9 mouse cellular contexts compared by ENCODE assay signal in the genomic region with DNA sequence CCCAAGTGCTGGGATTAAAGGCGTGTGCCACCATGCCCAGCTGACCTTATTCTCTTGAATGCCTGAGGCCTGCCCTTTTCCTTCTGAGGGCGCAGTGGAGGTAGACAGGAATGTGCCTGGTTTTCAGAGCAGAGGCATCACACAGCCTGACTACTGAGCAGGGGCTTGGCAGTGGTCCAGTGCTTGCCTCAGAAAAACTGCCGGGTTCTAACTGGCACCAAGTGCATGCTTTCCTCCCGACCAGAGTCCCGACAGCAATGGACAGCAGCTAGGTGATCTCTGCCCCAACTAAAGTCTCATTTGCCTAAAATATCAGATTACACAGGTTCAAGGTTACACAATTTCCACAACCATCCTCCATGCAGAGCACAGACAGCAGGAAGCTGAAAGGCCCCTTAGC. TPM values are rescaled to one million over a fixed set of nuclear protein-coding genes. Genes with fewer than 3 reads are reported as not detected.
DNase-seq lines count a peak whose midpoint lies in the region; ATAC-seq and TF ChIP-seq lines count a peak whose summit lies in the region.
"Had no signal": no experiment of that assay in that cellular context is flagged by ENCODE, and none has a peak within 500 bp of the region (broad histone marks: within the 10 kb centered on the region; RNA-seq: fewer than 3 reads in every experiment).

No protein-coding gene starts in this region.

- peaks cover 16% of the 10 kb centered on the region for H3K4me1 ChIP-seq in liver, postnatal 0 days (ENCODE audit: insufficient read depth)
- H3K4me1 ChIP-seq: embryonic facial prominence, embryonic 15.5 days; limb, embryonic 13.5 days had no signal

- TF ChIP-seq CTCF in liver, postnatal 0 days (IDR thresholded peaks at IDR 0.05; ENCODE audit: low read depth): no peak

- H3K9me3 ChIP-seq in liver, postnatal 0 days (ENCODE audit: low read length): no peaks in the 10 kb centered on the region
- H3K9me3 ChIP-seq: embryonic facial prominence, embryonic 15.5 days; limb, embryonic 13.5 days had no signal

- H3K27me3 ChIP-seq in liver, postnatal 0 days (ENCODE audit: insufficient read depth, low read length): no peaks in the 10 kb centered on the region
- H3K27me3 ChIP-seq: embryonic facial prominence, embryonic 15.5 days; limb, embryonic 13.5 days had no signal

- H3K4me2 ChIP-seq in liver, postnatal 0 days (ENCODE audit: low read depth, low read length): no peak overlapping the region
- H3K4me2 ChIP-seq: embryonic facial prominence, embryonic 15.5 days; limb, embryonic 13.5 days had no signal

- H3K27ac ChIP-seq in liver, postnatal 0 days (ENCODE audit: low read depth): peak overlapping the region; percentile 26
- H3K27ac ChIP-seq: embryonic facial prominence, embryonic 15.5 days; limb, embryonic 13.5 days had no signal

- 48% methylated on average over 5 of the region's 5 CpGs for WGBS in liver, postnatal 0 days (ENCODE audit: insufficient replicate concordance)

- no peak overlapping the region for H3K4me3 ChIP-seq in liver, postnatal 0 days (ENCODE audit: low read depth, low read length)
- H3K4me3 ChIP-seq: embryonic facial prominence, embryonic 15.5 days; limb, embryonic 13.5 days had no signal

- no peak for TF ChIP-seq EP300 in liver, postnatal 0 days (IDR thresholded peaks at IDR 0.05; ENCODE audit: low read depth)

- DNase-seq in layer of hippocampus, adult 11-12 months (ENCODE audit: low spot score): peak; percentile 38
- DNase-seq in layer of hippocampus, adult 9-10 months (ENCODE audit: low spot score): no peak
- DNase-seq in adrenal gland, postnatal 25 days: peak; percentile 65
- DNase-seq in kidney, adult 9 months: peak; percentile 67
- DNase-seq in liver, postnatal 0 days: peak; percentile 69
- DNase-seq in spleen, postnatal 4 days (ENCODE audit: low spot score in 2 of 2): no peak

- peaks cover 8% of the 10 kb centered on the region; the same call in 1 of the 2 replicates for H3K36me3 ChIP-seq in liver, postnatal 0 days (replicated peaks; ENCODE audit: insufficient read depth, low read length)

- H3K9ac ChIP-seq in liver, postnatal 0 days (replicated peaks): no peak overlapping the region
- H3K9ac ChIP-seq: embryonic facial prominence, embryonic 15.5 days; limb, embryonic 13.5 days had no signal

- ATAC-seq in liver, postnatal 0 days: peak; percentile 72
- no peak for ATAC-seq in erythroid progenitor cell, adult 5-6 weeks (replicated peaks; ENCODE audit: low FRiP score, poor library complexity, severe bottlenecking)

RNA-seq across cellular contexts. Expression of gene Mrto4, which starts 8.7 kb away (rescaled TPM):
- 61.4 and 68.9 TPM in 2 replicates for total RNA-seq in adrenal gland, postnatal 25 days (2021)
- 46.2 and 46.7 TPM in 2 replicates for polyA plus RNA-seq in liver, postnatal 0 days (2015; fragmentation: Nextera tagmentation; extraction: Ambion mirVana)
- total RNA-seq in erythroid progenitor cell, adult 5-6 weeks (2015; ENCODE audit: low replicate concordance): 29.2 and 30.6 TPM in 2 replicates
- 9.9 and 11.1 TPM in 2 replicates for total RNA-seq in erythroid progenitor cell, adult 5-6 weeks (2017; ENCODE audit: low replicate concordance)

RNA-seq across cellular contexts. Expression of gene Emc1, which starts 8.7 kb away (rescaled TPM):
- 45.8 and 58.2 TPM in 2 replicates for total RNA-seq in adrenal gland, postnatal 25 days (2021)
- 6.8 and 8.2 TPM in 2 replicates for polyA plus RNA-seq in liver, postnatal 0 days (2015; fragmentation: Nextera tagmentation; extraction: Ambion mirVana)
- 8.0 and 14.4 TPM in 2 replicates for total RNA-seq in erythroid progenitor cell, adult 5-6 weeks (2015; ENCODE audit: low replicate concordance)
- 23.4 and 42.7 TPM in 2 replicates for total RNA-seq in erythroid progenitor cell, adult 5-6 weeks (2017; ENCODE audit: low replicate concordance)

RNA-seq across cellular contexts. Expression of gene Ubr4, which starts 8.7 kb away (rescaled TPM):
- total RNA-seq in adrenal gland, postnatal 25 days (2021): 182 and 200 TPM in 2 replicates
- polyA plus RNA-seq in liver, postnatal 0 days (2015; fragmentation: Nextera tagmentation; extraction: Ambion mirVana): 24.6 and 24.7 TPM in 2 replicates
- total RNA-seq in erythroid progenitor cell, adult 5-6 weeks (2015; ENCODE audit: low replicate concordance): 141 and 175 TPM in 2 replicates
- total RNA-seq in erythroid progenitor cell, adult 5-6 weeks (2017; ENCODE audit: low replicate concordance): 117 and 123 TPM in 2 replicates

RNA-seq across cellular contexts. Expression of gene Akr7a5, which starts 33.2 kb away (rescaled TPM):
- total RNA-seq in adrenal gland, postnatal 25 days (2021): 61.5 and 69.4 TPM in 2 replicates
- 117 and 121 TPM in 2 replicates for polyA plus RNA-seq in liver, postnatal 0 days (2015; fragmentation: Nextera tagmentation; extraction: Ambion mirVana)
- total RNA-seq in erythroid progenitor cell, adult 5-6 weeks (2015; ENCODE audit: low replicate concordance): 4.0 TPM in 1 of 2 replicates, not detected in the other
- 1.2 TPM in 1 of 2 replicates, not detected in the other for total RNA-seq in erythroid progenitor cell, adult 5-6 weeks (2017; ENCODE audit: low replicate concordance)

RNA-seq across cellular contexts. Expression of gene Pqlc2, which starts 33.2 kb away (rescaled TPM):
- 9.9 and 13.3 TPM in 2 replicates for total RNA-seq in adrenal gland, postnatal 25 days (2021)
- polyA plus RNA-seq in liver, postnatal 0 days (2015; fragmentation: Nextera tagmentation; extraction: Ambion mirVana): 33.1 and 33.9 TPM in 2 replicates
- 4.3 and 10.5 TPM in 2 replicates for total RNA-seq in erythroid progenitor cell, adult 5-6 weeks (2015; ENCODE audit: low replicate concordance)
- total RNA-seq in erythroid progenitor cell, adult 5-6 weeks (2017; ENCODE audit: low replicate concordance): 1.1 and 4.5 TPM in 2 replicates

Comparison
In these comparisons a context has a peak if more than half of its experiments do, and no peak if none do; other contexts are left out.
1. DNase-seq: peak in layer of hippocampus, adult 11-12 months (single experiment), adrenal gland, postnatal 25 days (single experiment), kidney, adult 9 months (single experiment) and liver, postnatal 0 days (single experiment); none in layer of hippocampus, adult 9-10 months (single experiment) and spleen, postnatal 4 days (0 of 2).